Mouse (Mus musculus) adrenal gland, postnatal 4 days (tissue): ENCODE measurements at regions not wholly inside any gene's neighbourhood (a gene's known extent, or its start where the extent isn't known, plus 50 kb on each side); places are given as distances from the start of the nearest gene placed in this dataset.
A peak's percentile ranks its signal among the peaks of the same experiment; 100 is the strongest.

Experiments
- DNase-seq, 2 experiments: peaks; one replicate each; pipeline ENCODE4 v3.0.0; 2021 to 2022; ENCODE audit warnings: low spot score in 2 of 2, mixed read lengths in 2 of 2

GRCm38 (mm10) chr9:61042063-61042462, 247.7 kb downstream of the Uaca start:
- no peak for DNase-seq

GRCm38 (mm10) chr9:61044983-61045382, 250.6 kb downstream of the Uaca start:
- DNase-seq: no peak

- DNase-seq: peak; percentile 49 to 56
Observed at GRCm38 (mm10) chr9:61046517-61046916, 252.2 kb downstream of the Uaca start.

GRCm38 (mm10) chr9:61047289-61047688, 252.9 kb downstream of the Uaca start:
- DNase-seq: no peak

- DNase-seq: no peak
Observed at GRCm38 (mm10) chr9:61048576-61048975, 254.2 kb downstream of the Uaca start.

- no peak for DNase-seq
Observed at GRCm38 (mm10) chr9:61052621-61053020, 258.3 kb downstream of the Uaca start.

- DNase-seq: no peak
Observed at GRCm38 (mm10) chr9:61054427-61054826, 260.1 kb downstream of the Uaca start.

GRCm38 (mm10) chr9:61055392-61055791, 261.1 kb downstream of the Uaca start:
- DNase-seq: no peak

GRCm38 (mm10) chr9:61055928-61056730, 261.8 kb downstream of the Uaca start:
- no peak for DNase-seq

- no peak for DNase-seq
Observed at GRCm38 (mm10) chr9:61056731-61057270, 262.5 kb downstream of the Uaca start.

GRCm38 (mm10) chr9:61059225-61059624, 264.9 kb downstream of the Uaca start:
- DNase-seq: no peak

- no peak for DNase-seq
Observed at GRCm38 (mm10) chr9:61060958-61061357, 266.6 kb downstream of the Uaca start.

GRCm38 (mm10) chr9:61064714-61065305, 270.5 kb downstream of the Uaca start:
- DNase-seq: no peak

- no peak for DNase-seq
Observed at GRCm38 (mm10) chr9:61069553-61070314, 275.4 kb downstream of the Uaca start.

- no peak for DNase-seq
Observed at GRCm38 (mm10) chr9:61070315-61070707, 276.0 kb downstream of the Uaca start.

- no peak for DNase-seq
Observed at GRCm38 (mm10) chr9:61070861-61071260, 276.5 kb downstream of the Uaca start.

GRCm38 (mm10) chr9:61073482-61073881, 279.1 kb downstream of the Uaca start:
- no peak for DNase-seq

GRCm38 (mm10) chr9:61075071-61075470, 280.7 kb downstream of the Uaca start:
- no peak for DNase-seq

- no peak for DNase-seq
Observed at GRCm38 (mm10) chr9:61077181-61077580, 282.8 kb downstream of the Uaca start.

GRCm38 (mm10) chr9:61077807-61078206, 283.5 kb downstream of the Uaca start:
- no peak for DNase-seq

GRCm38 (mm10) chr9:61081474-61082021, 287.2 kb downstream of the Uaca start:
- DNase-seq: no peak
